Mouse (Mus musculus): ENCODE results near the gene D430041D05Rik. TPM values are rescaled to one million over a fixed set of nuclear protein-coding genes. Genes with fewer than 3 reads are reported as not detected.

The D430041D05Rik gene
- total RNA-seq, 1 experiment, result 0.54 TPM

GRCm38 (mm10) chr2:104305722-104306121 lies 105.1 kb downstream of the D430041D05Rik start:
- Histone ChIP-seq H3K4me3 (ENCODE audit: insufficient read depth in 1 of 2, low read depth in 1 of 2, low read length in 2 of 2, poor library complexity in 1 of 2, severe bottlenecking in 1 of 2) (no peak overlapping the region), H3K36me3 (ENCODE audit: control insufficient read depth, insufficient read depth, low read length, poor library complexity, severe bottlenecking) (no peaks in the 10 kb centered on the region), H3K9ac (ENCODE audit: insufficient read depth, low read depth, low read length, poor library complexity, severe bottlenecking) (no peak overlapping the region), H3K4me1 (ENCODE audit: control insufficient read depth in 2 of 2, insufficient read depth in 2 of 2, low read length in 2 of 2, poor library complexity in 1 of 2) (no peaks in the 10 kb centered on the region), H3K9me3 (ENCODE audit: control insufficient read depth, insufficient read depth, low read depth, low read length) (no peaks in the 10 kb centered on the region), H3K27ac (ENCODE audit: insufficient read depth, low read depth, low read length, poor library complexity, severe bottlenecking) (no peak overlapping the region)
- no peak for DNase-seq (ENCODE audit: low read depth, low spot score)
- TF ChIP-seq MAFK (IDR thresholded peaks at IDR 0.05; ENCODE audit: insufficient read depth, low read depth, low read length), result no peak
- TF ChIP-seq CHD2 (IDR thresholded peaks at IDR 0.05; ENCODE audit: low read depth, low read length), result no peak
- TF ChIP-seq HCFC1 (IDR thresholded peaks at IDR 0.05; ENCODE audit: borderline replicate concordance, insufficient read depth, low read length), result no peak
- no peak for TF ChIP-seq ZNF384 (IDR thresholded peaks at IDR 0.05; ENCODE audit: low read depth, low read length)
- TF ChIP-seq ZC3H11A (IDR thresholded peaks at IDR 0.05; ENCODE audit: borderline replicate concordance, low read depth, low read length), result no peak
- in situ Hi-C loops (cut with MboI; ENCODE audit: low sequenced_read_pairs in 2 of 2, unreplicated experiment in 2 of 2), result no loop called here

DNA sequence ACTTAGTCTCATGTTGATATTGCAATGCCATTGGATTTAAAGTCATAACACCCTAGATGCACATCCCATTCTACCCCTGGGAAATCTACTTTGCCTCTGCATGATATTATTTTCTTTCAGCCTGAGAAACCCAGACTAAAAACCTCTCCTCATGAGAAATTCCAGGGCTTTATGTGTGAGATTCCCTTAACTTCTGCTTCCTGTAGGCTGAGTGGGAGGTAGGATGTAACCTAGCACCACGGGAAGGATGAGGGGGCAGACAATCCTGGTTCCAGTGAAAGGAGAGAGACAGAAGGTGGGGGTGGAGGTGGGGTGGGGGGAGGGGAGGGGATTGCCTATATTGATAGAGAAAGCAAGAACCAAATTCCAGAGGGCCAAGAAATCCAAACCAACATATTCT lies 110.9 kb downstream of the D430041D05Rik start:
- Histone ChIP-seq H3K9ac (ENCODE audit: insufficient read depth, low read depth, low read length, poor library complexity, severe bottlenecking) (no peak overlapping the region), H3K27ac (ENCODE audit: insufficient read depth, low read depth, low read length, poor library complexity, severe bottlenecking) (no peak overlapping the region), H3K4me3 (ENCODE audit: insufficient read depth in 1 of 2, low read depth in 1 of 2, low read length in 2 of 2, poor library complexity in 1 of 2, severe bottlenecking in 1 of 2) (no peak overlapping the region), H3K9me3 (ENCODE audit: control insufficient read depth, insufficient read depth, low read depth, low read length) (no peaks in the 10 kb centered on the region), H3K36me3 (ENCODE audit: control insufficient read depth, insufficient read depth, low read length, poor library complexity, severe bottlenecking) (no peaks in the 10 kb centered on the region), H3K4me1 (ENCODE audit: control insufficient read depth in 2 of 2, insufficient read depth in 2 of 2, low read length in 2 of 2, poor library complexity in 1 of 2) (no peaks in the 10 kb centered on the region)
- no peak for DNase-seq (ENCODE audit: low read depth, low spot score)
- TF ChIP-seq HCFC1 (IDR thresholded peaks at IDR 0.05; ENCODE audit: borderline replicate concordance, insufficient read depth, low read length) (no peak), ZC3H11A (IDR thresholded peaks at IDR 0.05; ENCODE audit: borderline replicate concordance, low read depth, low read length) (no peak), ZNF384 (IDR thresholded peaks at IDR 0.05; ENCODE audit: low read depth, low read length) (no peak), MAFK (IDR thresholded peaks at IDR 0.05; ENCODE audit: insufficient read depth, low read depth, low read length) (no peak), CHD2 (IDR thresholded peaks at IDR 0.05; ENCODE audit: low read depth, low read length) (no peak)
- in situ Hi-C loops (cut with MboI; ENCODE audit: low sequenced_read_pairs in 2 of 2, unreplicated experiment in 2 of 2), result no loop called here

DNA sequence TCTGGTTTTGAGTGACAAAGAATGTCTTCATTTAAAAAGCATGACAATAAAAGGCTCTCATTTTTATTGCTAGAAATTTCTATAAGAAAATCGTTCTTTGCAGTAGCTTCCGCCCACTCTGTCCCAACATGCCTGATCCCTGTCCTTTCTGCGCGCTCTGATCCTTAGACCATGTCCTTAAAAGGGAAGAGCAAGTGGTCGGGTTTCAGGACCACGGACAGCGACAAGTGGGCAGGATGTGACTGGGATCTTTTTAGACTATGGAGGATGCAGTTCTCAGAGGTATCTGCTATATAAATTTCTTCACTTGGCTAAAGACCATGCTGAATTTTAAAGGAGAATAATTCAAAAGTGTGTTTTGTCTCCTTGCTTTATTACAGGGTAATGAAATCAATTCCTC lies 111.7 kb downstream of the D430041D05Rik start:
- in situ Hi-C loops (cut with MboI; ENCODE audit: low sequenced_read_pairs in 2 of 2, unreplicated experiment in 2 of 2), result no loop called here
- no peaks in the 10 kb centered on the region for H3K4me1 ChIP-seq (ENCODE audit: control insufficient read depth in 2 of 2, insufficient read depth in 2 of 2, low read length in 2 of 2, poor library complexity in 1 of 2)
- TF ChIP-seq MAFK (IDR thresholded peaks at IDR 0.05; ENCODE audit: insufficient read depth, low read depth, low read length), result no peak
- TF ChIP-seq ZC3H11A (IDR thresholded peaks at IDR 0.05; ENCODE audit: borderline replicate concordance, low read depth, low read length), result no peak
- TF ChIP-seq ZNF384 (IDR thresholded peaks at IDR 0.05; ENCODE audit: low read depth, low read length), result no peak
- no peak for TF ChIP-seq HCFC1 (IDR thresholded peaks at IDR 0.05; ENCODE audit: borderline replicate concordance, insufficient read depth, low read length)
- no peak for TF ChIP-seq CHD2 (IDR thresholded peaks at IDR 0.05; ENCODE audit: low read depth, low read length)
- H3K27ac ChIP-seq (ENCODE audit: insufficient read depth, low read depth, low read length, poor library complexity, severe bottlenecking), result no peak overlapping the region
- peak; percentile 90 for DNase-seq (ENCODE audit: low read depth, low spot score)
- H3K36me3 ChIP-seq (ENCODE audit: control insufficient read depth, insufficient read depth, low read length, poor library complexity, severe bottlenecking), result no peaks in the 10 kb centered on the region
- no peak overlapping the region for H3K9ac ChIP-seq (ENCODE audit: insufficient read depth, low read depth, low read length, poor library complexity, severe bottlenecking)
- no peaks in the 10 kb centered on the region for H3K9me3 ChIP-seq (ENCODE audit: control insufficient read depth, insufficient read depth, low read depth, low read length)
- no peak overlapping the region for H3K4me3 ChIP-seq (ENCODE audit: insufficient read depth in 1 of 2, low read depth in 1 of 2, low read length in 2 of 2, poor library complexity in 1 of 2, severe bottlenecking in 1 of 2)

- no peak overlapping the region for H3K27ac ChIP-seq (ENCODE audit: insufficient read depth, low read depth, low read length, poor library complexity, severe bottlenecking)
- no peak overlapping the region for H3K9ac ChIP-seq (ENCODE audit: insufficient read depth, low read depth, low read length, poor library complexity, severe bottlenecking)
- H3K4me1 ChIP-seq (ENCODE audit: control insufficient read depth in 2 of 2, insufficient read depth in 2 of 2, low read length in 2 of 2, poor library complexity in 1 of 2), result no peaks in the 10 kb centered on the region
- TF ChIP-seq ZNF384 (IDR thresholded peaks at IDR 0.05; ENCODE audit: low read depth, low read length) (no peak), MAFK (IDR thresholded peaks at IDR 0.05; ENCODE audit: insufficient read depth, low read depth, low read length) (no peak), CHD2 (IDR thresholded peaks at IDR 0.05; ENCODE audit: low read depth, low read length) (no peak), HCFC1 (IDR thresholded peaks at IDR 0.05; ENCODE audit: borderline replicate concordance, insufficient read depth, low read length) (no peak), ZC3H11A (IDR thresholded peaks at IDR 0.05; ENCODE audit: borderline replicate concordance, low read depth, low read length) (no peak)
- H3K9me3 ChIP-seq (ENCODE audit: control insufficient read depth, insufficient read depth, low read depth, low read length), result no peaks in the 10 kb centered on the region
- in situ Hi-C loops (cut with MboI; ENCODE audit: low sequenced_read_pairs in 2 of 2, unreplicated experiment in 2 of 2), result no loop called here
- no peak overlapping the region for H3K4me3 ChIP-seq (ENCODE audit: insufficient read depth in 1 of 2, low read depth in 1 of 2, low read length in 2 of 2, poor library complexity in 1 of 2, severe bottlenecking in 1 of 2)
- no peaks in the 10 kb centered on the region for H3K36me3 ChIP-seq (ENCODE audit: control insufficient read depth, insufficient read depth, low read length, poor library complexity, severe bottlenecking)
- DNase-seq (ENCODE audit: low read depth, low spot score), result no peak
These were observed 124.0 kb downstream of the D430041D05Rik start for GRCm38 (mm10) chr2:104286821-104287220.

Data from ES-E14 (cell line).